Mouse (Mus musculus) spleen, adult 2 months (tissue): ENCODE measurements at regions not wholly inside any gene's neighbourhood (a gene's known extent, or its start where the extent isn't known, plus 50 kb on each side); places are given as distances from the start of the nearest gene placed in this dataset.

Source experiments
- DNase-seq, 2 experiments: peaks; one replicate each; pipeline versions ENCODE4 v3.0.0 to v3.0.0-alpha.2; 2012 to 2021; ENCODE audit warnings: low spot score in 2 of 2, low read depth in 1 of 2
- H3K27ac ChIP-seq: fragments of 200-500 bp; 2 replicates; pipeline ENCODE4 v1.5.1; 2012; ENCODE audit warnings: low read length, inconsistent platforms; ENCODE audit not compliant: insufficient read depth
- H3K27me3 ChIP-seq: fragments of 200-500 bp; 2 replicates; pipeline ENCODE4 v1.6.1; 2012; ENCODE audit warnings: mild to moderate bottlenecking, moderate library complexity, low read length, inconsistent platforms; ENCODE audit not compliant: control insufficient read depth, insufficient read depth
- H3K36me3 ChIP-seq: fragments of 200-500 bp; 2 replicates; pipeline ENCODE4 v1.6.1; 2012; ENCODE audit warnings: mild to moderate bottlenecking, low read length, inconsistent platforms; ENCODE audit not compliant: control insufficient read depth, insufficient read depth
- H3K4me1 ChIP-seq: fragments of 200-500 bp; 2 replicates; pipeline ENCODE4 v1.6.1; 2011; ENCODE audit warnings: inconsistent platforms; ENCODE audit not compliant: control insufficient read depth, insufficient read depth, insufficient read length
- H3K4me3 ChIP-seq: fragments of 200-500 bp; 2 replicates; pipeline ENCODE4 v1.5.1; 2011; ENCODE audit warnings: mild to moderate bottlenecking, inconsistent platforms; ENCODE audit not compliant: insufficient read depth, insufficient read length; ENCODE audit errors: extremely low read depth
- CTCF ChIP-seq: fragments of 200-500 bp; IDR thresholded peaks from 2 replicates; pipeline ENCODE4 v1.5.1; 2011; ENCODE audit warnings: mild to moderate bottlenecking, inconsistent platforms; ENCODE audit not compliant: insufficient read depth, insufficient read length, insufficient replicate concordance; ENCODE audit errors: extremely low read depth
- POLR2A ChIP-seq: fragments of 200-500 bp; IDR thresholded peaks from 2 replicates; pipeline ENCODE4 v1.6.1; 2011; ENCODE audit warnings: low read depth, low read length, inconsistent platforms
- WGBS: fragments of 180-500 bp; shearing (Covaris S2); methylation state at CpG from one replicate; pipeline ENCODE4 v1.1.7; 2018; 5-methylcytosine and 5-hydroxymethylcytosine counted together

DNA sequence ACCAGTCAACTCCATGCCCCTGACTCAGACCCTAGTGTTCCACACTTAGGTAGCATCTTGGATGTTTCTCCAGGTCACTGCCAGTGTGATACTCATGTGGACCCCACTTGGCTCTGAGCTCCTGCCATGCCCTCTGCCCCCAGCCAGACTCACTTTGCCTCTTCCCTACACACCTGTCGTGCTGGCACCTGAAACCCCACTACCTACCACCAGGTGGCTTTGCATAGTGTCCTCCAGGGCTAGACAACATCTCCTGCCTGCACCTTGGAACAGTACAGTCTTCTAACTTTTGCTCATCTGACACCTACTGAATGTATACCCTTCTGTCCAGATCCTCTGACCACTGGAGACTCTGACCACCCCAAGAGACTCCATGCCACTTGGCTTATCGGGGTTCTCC lies 80.6 kb downstream of the Fam53a start:
- TF ChIP-seq CTCF (no peak), POLR2A (no peak)
- DNase-seq, result no peak
- H3K4me3 ChIP-seq, result no peak overlapping the region
- no peaks in the 10 kb centered on the region for H3K27me3 ChIP-seq
- no peaks in the 10 kb centered on the region for H3K4me1 ChIP-seq
- no peaks in the 10 kb centered on the region for H3K36me3 ChIP-seq
- 68% methylated on average over 2 of the region's 2 CpGs for WGBS
- no peak overlapping the region for H3K27ac ChIP-seq

DNA sequence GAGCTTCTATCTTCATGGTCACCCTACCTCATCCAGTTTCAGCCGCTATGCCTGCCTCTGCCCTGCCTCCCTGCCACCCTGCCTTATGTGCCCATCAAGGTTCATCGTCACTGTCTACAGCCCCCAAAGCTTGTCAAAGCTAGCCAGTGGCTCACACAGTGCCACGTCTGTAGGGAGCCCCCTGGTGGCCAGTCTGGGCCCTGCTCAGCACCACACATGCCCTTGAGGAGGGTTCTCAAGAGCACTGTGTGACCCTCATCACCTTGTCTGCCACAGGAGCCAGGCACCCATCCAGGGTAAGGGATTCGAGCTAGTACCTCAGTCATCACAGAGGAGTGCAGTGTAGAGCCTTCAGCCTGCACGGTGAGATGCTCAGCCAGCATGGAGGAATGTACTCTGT lies 86.1 kb downstream of the Fam53a start:
- no peaks in the 10 kb centered on the region for H3K4me1 ChIP-seq
- H3K4me3 ChIP-seq, result no peak overlapping the region
- H3K27ac ChIP-seq, result no peak overlapping the region
- 26% methylated on average over 5 of the region's 5 CpGs for WGBS
- DNase-seq, result peak in 1 of 2 experiments; percentile 50
- TF ChIP-seq POLR2A (no peak), CTCF (peak; percentile 91; the same call in 1 of the 2 replicates)
- H3K27me3 ChIP-seq, result no peaks in the 10 kb centered on the region
- H3K36me3 ChIP-seq, result no peaks in the 10 kb centered on the region

DNA sequence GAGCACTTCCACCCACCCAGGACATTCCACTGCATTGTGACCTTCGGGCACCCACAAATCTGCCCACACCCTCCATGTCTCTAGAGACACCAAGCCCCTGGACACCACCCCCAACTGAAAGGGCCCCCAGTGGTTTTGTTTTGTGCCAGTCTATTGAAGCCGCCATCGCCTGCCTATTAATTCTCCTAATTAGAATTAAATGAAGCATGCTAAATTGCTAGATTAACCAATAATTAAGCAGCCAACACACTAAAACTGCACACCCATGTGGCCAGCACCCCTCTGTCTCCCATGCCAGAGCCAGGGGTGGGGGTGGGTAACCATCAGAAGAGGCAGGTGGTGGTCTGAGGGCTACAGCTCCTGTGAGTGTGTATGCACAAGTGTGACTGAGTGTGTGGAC lies 86.8 kb downstream of the Fam53a start:
- WGBS, result 92% methylated on average over 3 of the region's 3 CpGs
- Histone ChIP-seq H3K4me3 (no peak overlapping the region), H3K27me3 (no peaks in the 10 kb centered on the region), H3K36me3 (no peaks in the 10 kb centered on the region), H3K27ac (no peak overlapping the region), H3K4me1 (no peaks in the 10 kb centered on the region)
- no peak for DNase-seq
- TF ChIP-seq CTCF (no peak), POLR2A (no peak)

DNA sequence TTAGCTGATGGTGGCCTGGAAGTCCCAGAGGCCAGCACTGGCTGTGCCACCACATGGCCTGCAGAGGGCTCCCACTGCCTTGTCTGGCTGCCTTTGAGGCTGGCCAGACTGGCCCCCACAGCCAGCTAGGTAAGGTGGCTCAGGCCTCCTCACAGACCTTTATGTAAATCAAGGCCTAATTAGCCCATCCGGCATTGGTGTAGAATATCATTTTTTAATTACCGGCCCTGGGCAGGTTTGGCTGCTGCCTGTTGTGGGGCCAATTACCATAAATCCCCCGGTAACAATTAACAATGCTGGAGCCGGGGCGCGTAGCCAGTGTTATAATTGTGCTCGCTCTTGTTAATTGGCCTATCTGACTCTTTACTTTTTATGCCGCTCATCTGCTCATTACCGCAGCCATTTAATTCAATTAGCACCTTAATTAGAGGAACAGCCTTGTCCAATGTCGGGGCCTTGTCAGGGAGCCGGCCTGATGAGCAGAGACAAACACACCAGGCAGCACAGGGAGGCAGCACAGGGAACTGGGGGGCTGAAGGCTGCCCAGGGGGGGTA lies 87.4 kb downstream of the Fam53a start:
- Histone ChIP-seq H3K36me3 (no peaks in the 10 kb centered on the region), H3K4me3 (no peak overlapping the region), H3K27me3 (no peaks in the 10 kb centered on the region), H3K27ac (no peak overlapping the region), H3K4me1 (no peaks in the 10 kb centered on the region)
- WGBS, result 93% methylated on average over 11 of the region's 11 CpGs
- no peak for DNase-seq
- TF ChIP-seq POLR2A (no peak), CTCF (no peak)

DNA sequence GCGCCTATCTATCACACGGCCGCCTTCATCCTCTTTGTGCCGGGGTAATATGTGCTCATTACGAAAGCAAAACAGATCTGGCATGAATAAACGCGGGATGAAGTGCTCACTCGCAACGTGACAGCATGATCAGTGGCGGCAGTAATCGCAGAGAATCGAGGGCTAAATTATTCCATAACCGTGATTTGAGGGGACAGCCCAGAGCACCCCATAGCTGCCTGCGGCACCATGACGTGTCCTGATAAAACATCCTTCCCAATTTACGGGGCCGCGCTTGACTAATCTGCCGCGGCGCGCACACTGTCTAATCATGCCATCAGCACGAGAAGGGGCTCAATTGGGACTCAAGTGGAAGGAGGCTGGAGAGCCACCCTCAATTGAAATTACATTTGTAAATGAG lies 89.2 kb downstream of the Fam53a start:
- Histone ChIP-seq H3K36me3 (no peaks in the 10 kb centered on the region), H3K4me1 (no peaks in the 10 kb centered on the region), H3K27ac (no peak overlapping the region), H3K27me3 (no peaks in the 10 kb centered on the region), H3K4me3 (no peak overlapping the region)
- DNase-seq, result no peak
- TF ChIP-seq CTCF (no peak), POLR2A (no peak)
- 68% methylated on average over 23 of the region's 23 CpGs for WGBS

DNA sequence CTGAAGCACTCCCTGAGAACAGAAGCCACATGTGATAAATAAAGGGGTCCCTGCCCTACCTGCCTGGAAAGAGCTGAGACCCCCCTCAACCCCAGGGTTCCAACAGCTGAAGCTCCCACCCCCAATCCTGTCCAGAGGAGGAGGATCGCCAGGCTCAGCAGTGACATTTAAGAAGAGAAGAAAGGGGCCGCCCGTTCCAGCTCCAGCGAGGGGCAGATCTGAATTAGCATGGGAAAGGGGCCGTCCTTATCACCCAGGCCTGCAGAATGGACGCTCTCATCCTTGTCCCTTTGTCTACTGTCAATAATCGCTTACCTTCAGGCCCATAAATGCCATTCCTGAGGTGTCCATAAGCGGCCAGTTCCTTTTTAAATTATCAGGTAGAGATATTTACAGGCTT lies 92.0 kb downstream of the Fam53a start:
- H3K27me3 ChIP-seq, result no peaks in the 10 kb centered on the region
- no peaks in the 10 kb centered on the region for H3K36me3 ChIP-seq
- WGBS, result 80% methylated on average over 8 of the region's 8 CpGs

DNA sequence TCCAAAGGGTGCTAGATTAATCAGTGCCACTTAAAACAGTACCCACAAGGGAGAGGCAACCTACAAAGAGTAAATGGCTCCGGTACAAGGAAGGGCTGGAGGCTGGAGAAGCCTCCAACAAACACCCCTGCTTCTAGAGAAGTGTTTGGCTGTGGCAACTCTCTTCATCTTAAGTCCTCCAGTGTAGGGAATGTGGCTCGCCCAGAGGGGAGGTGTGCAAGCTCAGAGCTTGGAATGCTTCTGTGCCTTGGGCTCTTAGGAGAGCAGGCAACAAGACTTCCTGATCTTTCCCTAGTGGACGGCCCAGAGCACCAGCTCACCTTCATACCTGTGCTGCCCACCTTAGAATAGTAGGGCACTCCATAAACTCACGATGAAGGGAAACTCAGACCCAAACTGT lies 92.4 kb downstream of the Fam53a start:
- no peak for DNase-seq
- WGBS, result 86% methylated on average over 4 of the region's 4 CpGs
- no peak for TF ChIP-seq POLR2A
- no peak for TF ChIP-seq CTCF
- H3K27me3 ChIP-seq, result no peaks in the 10 kb centered on the region
- no peaks in the 10 kb centered on the region for H3K36me3 ChIP-seq
- no peak overlapping the region for H3K4me3 ChIP-seq
- no peak overlapping the region for H3K27ac ChIP-seq
- H3K4me1 ChIP-seq, result no peaks in the 10 kb centered on the region

More for the DNA sequence above, 92.0 kb downstream of the Fam53a start:
- H3K27ac ChIP-seq, result no peak overlapping the region
- no peak overlapping the region for H3K4me3 ChIP-seq
- H3K4me1 ChIP-seq, result no peaks in the 10 kb centered on the region
- TF ChIP-seq POLR2A, result no peak
- no peak for DNase-seq
